In genomic region chr14:20616421-20616820, GRCm38 (mm10) we compare ENCODE assay signal across 15 mouse cellular contexts. TPM values are rescaled to one million over a fixed set of nuclear protein-coding genes. Genes with fewer than 3 reads are reported as not detected.
DNase-seq lines count a peak whose midpoint lies in the region; ATAC-seq and TF ChIP-seq lines count a peak whose summit lies in the region.
"Had no signal": no experiment of that assay in that cellular context is flagged by ENCODE, and none has a peak within 500 bp of the region (broad histone marks: within the 10 kb centered on the region; RNA-seq: fewer than 3 reads in every experiment).

No protein-coding gene starts in this region.

- H3K4me2 ChIP-seq in heart, embryonic 12.5 days, result no peak overlapping the region
- no peak overlapping the region for H3K4me2 ChIP-seq in stomach, postnatal 0 days (replicated peaks; ENCODE audit: low read depth)
- H3K4me2 ChIP-seq: limb, embryonic 15.5 days had no signal

- ATAC-seq in heart, embryonic 12.5 days (ENCODE audit: insufficient number of reproducible peaks, low FRiP score), result no peak
- no peak for ATAC-seq in megakaryocyte, adult 5-6 weeks (ENCODE audit: poor library complexity, severe bottlenecking)
- ATAC-seq in stomach, postnatal 0 days (ENCODE audit: low FRiP score, low TSS enrichment), result peak; percentile 76; the same call in 1 of the 2 replicates

- H3K36me3 ChIP-seq in heart, embryonic 12.5 days, result 0 out of 2 replicates have a peak, but pooled peaks cover 5% of the 10 kb centered on the region
- H3K36me3 ChIP-seq in megakaryocyte, embryonic 14.5 days (replicated peaks; ENCODE audit: low read length), result peaks cover 19% of the 10 kb centered on the region
- H3K36me3 ChIP-seq in stomach, postnatal 0 days (ENCODE audit: control insufficient read depth, insufficient read depth, low read length), result no peaks in the 10 kb centered on the region
- H3K36me3 ChIP-seq in hindbrain, embryonic 10.5 days, result peaks cover 17% of the 10 kb centered on the region
- H3K36me3 ChIP-seq: limb, embryonic 15.5 days had no signal

- 26% methylated on average over 2 of the region's 2 CpGs for WGBS in heart, embryonic 12.5 days
- WGBS in stomach, postnatal 0 days, result 22% methylated on average over 2 of the region's 2 CpGs
- 49% methylated on average over 2 of the region's 2 CpGs for WGBS in hindbrain, embryonic 10.5 days

- H3K9me3 ChIP-seq in heart, embryonic 12.5 days (replicated peaks), result no peaks in the 10 kb centered on the region
- H3K9me3 ChIP-seq in megakaryocyte, embryonic 14.5 days, result no peaks in the 10 kb centered on the region
- no peaks in the 10 kb centered on the region for H3K9me3 ChIP-seq in stomach, postnatal 0 days (ENCODE audit: control insufficient read depth, low read length)
- no peaks in the 10 kb centered on the region for H3K9me3 ChIP-seq in hindbrain, embryonic 10.5 days
- H3K9me3 ChIP-seq: limb, embryonic 15.5 days had no signal

- TF ChIP-seq EP300 in stomach, postnatal 0 days (optimal IDR thresholded peaks at IDR 0.05), result no peak

- no peak overlapping the region for H3K4me3 ChIP-seq in heart, embryonic 12.5 days
- peak overlapping the region; percentile 88 for H3K4me3 ChIP-seq in megakaryocyte, embryonic 14.5 days (replicated peaks)
- H3K4me3 ChIP-seq in stomach, postnatal 0 days (ENCODE audit: low read depth, low read length), result no peak overlapping the region
- H3K4me3 ChIP-seq in hindbrain, embryonic 10.5 days, result no peak overlapping the region
- H3K4me3 ChIP-seq: limb, embryonic 15.5 days had no signal

- H3K27me3 ChIP-seq in heart, embryonic 12.5 days (replicated peaks), result no peaks in the 10 kb centered on the region
- no peaks in the 10 kb centered on the region for H3K27me3 ChIP-seq in megakaryocyte, embryonic 14.5 days (replicated peaks)
- no peaks in the 10 kb centered on the region for H3K27me3 ChIP-seq in stomach, postnatal 0 days (ENCODE audit: control insufficient read depth, insufficient read depth, low read length)
- no peaks in the 10 kb centered on the region for H3K27me3 ChIP-seq in hindbrain, embryonic 10.5 days (ENCODE audit: insufficient read depth, poor library complexity, severe bottlenecking)
- H3K27me3 ChIP-seq: limb, embryonic 15.5 days had no signal

- H3K27ac ChIP-seq in heart, embryonic 12.5 days (ENCODE audit: poor library complexity, severe bottlenecking), result no peak overlapping the region
- no peak overlapping the region for H3K27ac ChIP-seq in stomach, postnatal 0 days (replicated peaks)
- H3K27ac ChIP-seq in hindbrain, embryonic 10.5 days, result no peak overlapping the region
- H3K27ac ChIP-seq: limb, embryonic 15.5 days had no signal

- no peak for TF ChIP-seq CTCF in stomach, postnatal 0 days (IDR thresholded peaks at IDR 0.05; ENCODE audit: low read depth)

- peaks cover 15% of the 10 kb centered on the region for H3K4me1 ChIP-seq in heart, embryonic 12.5 days (replicated peaks)
- H3K4me1 ChIP-seq in megakaryocyte, embryonic 14.5 days, result peaks cover 62% of the 10 kb centered on the region
- no peaks in the 10 kb centered on the region for H3K4me1 ChIP-seq in stomach, postnatal 0 days (replicated peaks; ENCODE audit: control insufficient read depth, insufficient read depth)
- peaks cover 10% of the 10 kb centered on the region; the same call in 1 of the 2 replicates for H3K4me1 ChIP-seq in hindbrain, embryonic 10.5 days (replicated peaks)

- H3K9ac ChIP-seq in heart, embryonic 12.5 days, result no peak overlapping the region
- no peak overlapping the region for H3K9ac ChIP-seq in stomach, postnatal 0 days (ENCODE audit: low read length)
- H3K9ac ChIP-seq: limb, embryonic 15.5 days had no signal

- peak; percentile 49 to 62 for DNase-seq in heart, adult 18-20 months
- peak; percentile 12 for DNase-seq in embryo, embryonic 11 days
- peak; percentile 48 for DNase-seq in stomach, postnatal 0 days (ENCODE audit: low spot score)
- no peak for DNase-seq in hindbrain, embryonic 10.5 days (ENCODE audit: low spot score)
- no peak for DNase-seq in urinary bladder, adult 18-20 months (ENCODE audit: low spot score in 2 of 2)
- DNase-seq: kidney, postnatal 14 days; thymus, postnatal 14 days had no signal

RNA-seq across cellular contexts. Expression of gene Usp54, which starts 24.4 kb away (rescaled TPM):
- total RNA-seq in heart, adult 18-20 months (2021), result 10 to 100 TPM; 12.0 to 14.4 TPM
- polyA plus RNA-seq in heart, embryonic 12.5 days (2016; fragmentation: Nextera tagmentation; extraction: Ambion mirVana), result 7.4 and 7.7 TPM in 2 replicates
- polyA plus RNA-seq in megakaryocyte, embryonic 14.5 days (2012; ENCODE audit: insufficient read depth, low replicate concordance), result 1.5 TPM in 1 of 2 replicates, not detected in the other
- total RNA-seq in megakaryocyte, adult 5-6 weeks (2015), result 1.5 and 2.2 TPM in 2 replicates
- total RNA-seq in megakaryocyte, adult 5-6 weeks (2017), result 1.8 and 2.5 TPM in 2 replicates
- polyA plus RNA-seq in stomach, postnatal 0 days (2015; fragmentation: Nextera tagmentation; extraction: Ambion mirVana), result 3.3 and 3.4 TPM in 2 replicates
- polyA plus RNA-seq in hindbrain, embryonic 10.5 days (2016; fragmentation: Nextera tagmentation; extraction: Ambion mirVana), result 12.7 and 14.0 TPM in 2 replicates

RNA-seq across cellular contexts. Expression of gene Myoz1, which starts 39.9 kb away (rescaled TPM):
- under 1 TPM; 0.35 to 0.54 TPM for total RNA-seq in heart, adult 18-20 months (2021)
- polyA plus RNA-seq in heart, embryonic 12.5 days (2016; fragmentation: Nextera tagmentation; extraction: Ambion mirVana), result 19.2 and 19.7 TPM in 2 replicates
- not detected in 2 replicates for polyA plus RNA-seq in megakaryocyte, embryonic 14.5 days (2012; ENCODE audit: insufficient read depth, low replicate concordance)
- total RNA-seq in megakaryocyte, adult 5-6 weeks (2015), result 0.76 TPM in 1 of 2 replicates, not detected in the other
- 0.51 TPM in 1 of 2 replicates, not detected in the other for total RNA-seq in megakaryocyte, adult 5-6 weeks (2017)
- polyA plus RNA-seq in stomach, postnatal 0 days (2015; fragmentation: Nextera tagmentation; extraction: Ambion mirVana), result 0.10 TPM in 1 of 2 replicates, not detected in the other
- 0.27 and 0.51 TPM in 2 replicates for polyA plus RNA-seq in hindbrain, embryonic 10.5 days (2016; fragmentation: Nextera tagmentation; extraction: Ambion mirVana)
- total RNA-seq: hematopoietic stem cell, adult 5-6 weeks; megakaryocyte-erythroid progenitor cell, adult 5-6 weeks; neutrophil, adult 5-6 weeks had no signal
- polyA plus RNA-seq: spleen, adult 2 months had no signal

RNA-seq across cellular contexts. Expression of gene Synpo2l, which starts 51.7 kb away (rescaled TPM):
- 10 to 100 TPM; 87.3 to 87.9 TPM for total RNA-seq in heart, adult 18-20 months (2021)
- 181 and 191 TPM in 2 replicates for polyA plus RNA-seq in heart, embryonic 12.5 days (2016; fragmentation: Nextera tagmentation; extraction: Ambion mirVana)
- polyA plus RNA-seq in megakaryocyte, embryonic 14.5 days (2012; ENCODE audit: insufficient read depth, low replicate concordance), result 0.23 and 0.74 TPM in 2 replicates
- total RNA-seq in megakaryocyte, adult 5-6 weeks (2015), result 0.07 TPM in 1 of 2 replicates, not detected in the other
- total RNA-seq in megakaryocyte, adult 5-6 weeks (2017), result not detected in 2 replicates
- 0.30 and 0.42 TPM in 2 replicates for polyA plus RNA-seq in stomach, postnatal 0 days (2015; fragmentation: Nextera tagmentation; extraction: Ambion mirVana)
- polyA plus RNA-seq in hindbrain, embryonic 10.5 days (2016; fragmentation: Nextera tagmentation; extraction: Ambion mirVana), result 0.21 and 0.46 TPM in 2 replicates
- total RNA-seq: hematopoietic stem cell, adult 5-6 weeks; neutrophil, adult 5-6 weeks had no signal

RNA-seq across cellular contexts. Expression of gene Sec24c, which starts 57.7 kb away (rescaled TPM):
- 10 to 100 TPM; 95.8 to 97.9 TPM for total RNA-seq in heart, adult 18-20 months (2021)
- 93.4 and 97.4 TPM in 2 replicates for polyA plus RNA-seq in heart, embryonic 12.5 days (2016; fragmentation: Nextera tagmentation; extraction: Ambion mirVana)
- 49.1 and 52.5 TPM in 2 replicates for polyA plus RNA-seq in megakaryocyte, embryonic 14.5 days (2012; ENCODE audit: insufficient read depth, low replicate concordance)
- total RNA-seq in megakaryocyte, adult 5-6 weeks (2015), result 34.2 and 48.4 TPM in 2 replicates
- total RNA-seq in megakaryocyte, adult 5-6 weeks (2017), result 69.7 and 90.0 TPM in 2 replicates
- 41.4 and 42.9 TPM in 2 replicates for polyA plus RNA-seq in stomach, postnatal 0 days (2015; fragmentation: Nextera tagmentation; extraction: Ambion mirVana)
- 111 and 112 TPM in 2 replicates for polyA plus RNA-seq in hindbrain, embryonic 10.5 days (2016; fragmentation: Nextera tagmentation; extraction: Ambion mirVana)

Comparison
In these comparisons a context has a peak if more than half of its experiments do, and no peak if none do; other contexts are left out.
1. DNase-seq: peak in heart, adult 18-20 months (2 of 2), embryo, embryonic 11 days (single experiment) and stomach, postnatal 0 days (single experiment); none in hindbrain, embryonic 10.5 days (single experiment) and urinary bladder, adult 18-20 months (0 of 2).
2. RNA of gene Myoz1, which starts 39.9 kb away (polyA plus RNA-seq): 19.2 to 19.7 TPM in heart, embryonic 12.5 days; 0.27 to 0.51 TPM in hindbrain, embryonic 10.5 days, 0.10 TPM in stomach, postnatal 0 days and not detected in megakaryocyte, embryonic 14.5 days; every median in the first group is over 10 times any median in the second.
3. RNA of gene Synpo2l, which starts 51.7 kb away (polyA plus RNA-seq): 181 to 191 TPM in heart, embryonic 12.5 days; 0.21 to 0.46 TPM in hindbrain, embryonic 10.5 days, 0.30 to 0.42 TPM in stomach, postnatal 0 days and 0.23 to 0.74 TPM in megakaryocyte, embryonic 14.5 days; every median in the first group is over 100 times any median in the second.